Mouse (Mus musculus) lung, adult 2 months (tissue): ENCODE data around the gene Dennd2a.

Experiments used
- CTCF ChIP-seq: fragments of 200-500 bp; IDR thresholded peaks from 2 replicates; pipeline ENCODE4 v1.5.1; 2011; ENCODE audit warnings: mild to moderate bottlenecking, low read length, control low read depth; ENCODE audit not compliant: insufficient read depth
- POLR2A ChIP-seq: fragments of 200-500 bp; IDR thresholded peaks from 2 replicates; pipeline ENCODE4 v1.6.1; 2011; ENCODE audit warnings: low read depth, mild to moderate bottlenecking, control low read depth, low read length, borderline replicate concordance; ENCODE audit errors: extremely low read depth

DNA sequence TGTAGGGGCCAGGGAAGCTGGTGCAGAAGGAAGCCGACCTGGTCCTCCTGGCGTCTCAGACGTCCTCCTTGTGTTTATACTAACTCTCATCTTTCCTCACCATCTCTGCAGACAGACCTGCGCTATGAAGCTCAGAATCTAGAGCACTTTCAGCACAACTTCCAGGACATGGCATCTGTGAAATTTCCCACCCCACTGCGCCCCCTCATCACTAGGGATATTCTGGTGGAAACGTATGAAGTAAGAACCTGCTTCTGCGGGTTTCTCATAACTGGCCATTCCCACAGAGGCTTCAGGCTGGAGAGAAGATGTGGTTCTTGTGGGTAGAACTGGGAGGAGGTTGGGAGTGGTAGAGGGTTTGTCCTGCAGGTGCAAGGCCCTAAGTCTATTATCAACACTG lies 21.9 kb upstream of the Dennd2a start:
- no peak for TF ChIP-seq POLR2A
- TF ChIP-seq CTCF = no peak
